Mouse (Mus musculus) MEL (cell line): Measurements from ENCODE around the gene Kcnc2. TPM values are rescaled to one million over a fixed set of nuclear protein-coding genes. Genes with fewer than 3 reads are reported as not detected.

Source experiments
- DNase-seq: peaks from one replicate; pipeline ENCODE4 v3.0.0; 2011; ENCODE audit warnings: low read depth, low spot score
- H3K27ac ChIP-seq: 2 replicates; pipeline ENCODE4 v1.5.1; 2012; ENCODE audit warnings: low read depth, mild to moderate bottlenecking, control low read depth, low read length, moderate library complexity; ENCODE audit not compliant: control insufficient read depth
- H3K27me3 ChIP-seq, 2 experiments: fragments of 150-350 bp in 1 of 2; sonication (generic) in 1 of 2; 2 replicates each; pipeline ENCODE4 v1.6.1; 2012; ENCODE audit warnings: low read length in 2 of 2, mild to moderate bottlenecking in 2 of 2, improper control_type of control experiment in 1 of 2, moderate library complexity in 1 of 2; ENCODE audit not compliant: insufficient read depth in 2 of 2, control insufficient read depth in 1 of 2
- H3K36me3 ChIP-seq, 2 experiments: 2 replicates each; pipeline ENCODE4 v1.6.1; 2012 to 2014; ENCODE audit warnings: low read length in 2 of 2, improper control_type of control experiment in 1 of 2, inconsistent platforms in 1 of 2, mild to moderate bottlenecking in 1 of 2; ENCODE audit not compliant: insufficient read depth in 2 of 2, control insufficient read depth in 1 of 2
- H3K4me1 ChIP-seq, 2 experiments: fragments of 150-350 bp in 1 of 2; sonication (generic) in 1 of 2; 2 replicates each; pipeline ENCODE4 v1.6.1; 2012; ENCODE audit warnings: low read length in 2 of 2, improper control_type of control experiment in 1 of 2, mild to moderate bottlenecking in 1 of 2; ENCODE audit not compliant: insufficient read depth in 2 of 2, control insufficient read depth in 1 of 2
- H3K4me3 ChIP-seq, 2 experiments: fragments of 150-350 bp in 1 of 2; sonication (generic) in 1 of 2; 2 replicates each; pipeline ENCODE4 v1.5.1; 2012; ENCODE audit warnings: low read depth in 2 of 2, low read length in 2 of 2, mild to moderate bottlenecking in 2 of 2, moderate library complexity in 2 of 2, control low read depth in 1 of 2, improper control_type of control experiment in 1 of 2; ENCODE audit not compliant: control insufficient read depth in 1 of 2, insufficient read depth in 1 of 2
- H3K79me2 ChIP-seq: 2 replicates; pipeline ENCODE4 v1.6.1; 2012; ENCODE audit warnings: mild to moderate bottlenecking, low read length, moderate library complexity; ENCODE audit not compliant: control insufficient read depth, poor library complexity, insufficient read depth
- H3K9ac ChIP-seq: 2 replicates; pipeline ENCODE4 v1.6.1; 2012; ENCODE audit warnings: low read depth, mild to moderate bottlenecking, control low read depth, low read length, moderate library complexity; ENCODE audit not compliant: control insufficient read depth, poor library complexity, severe bottlenecking
- H3K9me3 ChIP-seq: fragments of 150-350 bp; sonication (generic); replicated peaks from 2 replicates; pipeline ENCODE4 v1.6.1; 2012; ENCODE audit warnings: mild to moderate bottlenecking, low read length, improper control_type of control experiment, moderate library complexity; ENCODE audit not compliant: insufficient read depth
- E2F4 ChIP-seq: IDR thresholded peaks from 2 replicates; pipeline ENCODE4 v1.6.1; 2011; ENCODE audit warnings: low read depth, low read length, improper control_type of control experiment, borderline replicate concordance
- ELF1 ChIP-seq: IDR thresholded peaks from 2 replicates; pipeline ENCODE4 v1.6.1; 2014; ENCODE audit warnings: low read depth, mild to moderate bottlenecking, inconsistent platforms, low read length, improper control_type of control experiment, moderate library complexity
- GABPA ChIP-seq: IDR thresholded peaks from 2 replicates; pipeline ENCODE4 v1.6.1; 2012; ENCODE audit warnings: low read depth, mild to moderate bottlenecking, inconsistent platforms, low read length, improper control_type of control experiment, moderate library complexity
- HCFC1 ChIP-seq: IDR thresholded peaks from 2 replicates; pipeline ENCODE4 v1.6.1; 2012; ENCODE audit warnings: low read depth, mild to moderate bottlenecking, inconsistent platforms, low read length, improper control_type of control experiment, moderate library complexity
- KAT2A ChIP-seq: conservative IDR thresholded peaks from 2 replicates; pipeline ENCODE4 v1.6.1; 2012; ENCODE audit warnings: low read depth, low read length, improper control_type of control experiment, inconsistent platforms
- MAX ChIP-seq: IDR thresholded peaks from 2 replicates; pipeline ENCODE4 v1.6.1; 2011; ENCODE audit warnings: low read length, improper control_type of control experiment
- MAZ ChIP-seq: IDR thresholded peaks from 2 replicates; pipeline ENCODE4 v1.6.1; 2012; ENCODE audit warnings: low read depth, mild to moderate bottlenecking, inconsistent platforms, low read length, improper control_type of control experiment
- MEF2A ChIP-seq: IDR thresholded peaks from 2 replicates; pipeline ENCODE4 v1.6.1; 2014; ENCODE audit warnings: low read depth, mild to moderate bottlenecking, inconsistent platforms, low read length, improper control_type of control experiment; ENCODE audit not compliant: poor library complexity, insufficient replicate concordance, severe bottlenecking; ENCODE audit errors: extremely low read depth
- MYC ChIP-seq: IDR thresholded peaks from 2 replicates; pipeline ENCODE4 v1.6.1; 2011; ENCODE audit warnings: low read depth, mild to moderate bottlenecking, low read length, improper control_type of control experiment, moderate library complexity
- POLR2A ChIP-seq, 2 experiments: IDR thresholded peaks; 2 replicates each; pipeline ENCODE4 v1.6.1; 2011 to 2012; ENCODE audit warnings: low read length in 2 of 2, mild to moderate bottlenecking in 2 of 2, control low read depth in 1 of 2, improper control_type of control experiment in 1 of 2, low read depth in 1 of 2, moderate library complexity in 1 of 2; ENCODE audit not compliant: control insufficient read depth in 1 of 2, insufficient read depth in 1 of 2, poor library complexity in 1 of 2
- POLR2AphosphoS2 ChIP-seq: IDR thresholded peaks from 2 replicates; pipeline ENCODE4 v1.6.1; 2011; ENCODE audit warnings: low read length, improper control_type of control experiment
- POLR2AphosphoS5 ChIP-seq: IDR thresholded peaks from 2 replicates; pipeline ENCODE4 v1.6.1; 2012; ENCODE audit warnings: low read depth, borderline replicate concordance, mild to moderate bottlenecking, inconsistent platforms, low read length, moderate library complexity, mixed read lengths
- RCOR1 ChIP-seq: IDR thresholded peaks from 2 replicates; pipeline ENCODE4 v1.6.1; 2012; ENCODE audit warnings: low read depth, mild to moderate bottlenecking, inconsistent platforms, low read length, improper control_type of control experiment
- TCF12 ChIP-seq: IDR thresholded peaks from 2 replicates; pipeline ENCODE4 v1.6.1; 2014; ENCODE audit warnings: low read depth, mild to moderate bottlenecking, inconsistent platforms, low read length, improper control_type of control experiment, moderate library complexity
- ZNF384 ChIP-seq: IDR thresholded peaks from 2 replicates; pipeline ENCODE4 v1.6.1; 2012; ENCODE audit warnings: low read depth, mild to moderate bottlenecking, inconsistent platforms, low read length, improper control_type of control experiment
- polyA plus RNA-seq, 2 experiments: library from polyadenylated mRNA; stranded (reverse) in 1 of 2; unstranded in 1 of 2; fragments of >175 nt in 1 of 2; fragments of >200 nt in 1 of 2; gene quantifications; 2 replicates each; pipeline versions ENCODE4 v1.2.1 to v1.2.4; 2012; ENCODE audit warnings: low replicate concordance in 2 of 2, low read depth in 1 of 2; ENCODE audit not compliant: insufficient read length in 2 of 2, insufficient read depth in 1 of 2, missing spikeins in 1 of 2
- total RNA-seq: library from RNA; depleted of rRNA; stranded (reverse); fragments of 300-350 nt; gene quantifications from 2 replicates; pipeline ENCODE4 v1.2.3, GENCODE M21; 2012

The Kcnc2 gene
- total and polyA plus RNA-seq, 3 experiments: not detected

GRCm38 (mm10) chr10:112481461-112481860, 210.5 kb downstream of the Kcnc2 start:
- Histone ChIP-seq H3K4me3 (no peak overlapping the region), H3K27me3 (no peaks in the 10 kb centered on the region), H3K4me1 (no peaks in the 10 kb centered on the region), H3K27ac (no peak overlapping the region), H3K36me3 (no peaks in the 10 kb centered on the region), H3K9me3 (no peaks in the 10 kb centered on the region), H3K9ac (no peak overlapping the region), H3K79me2 (no peaks in the 10 kb centered on the region)
- no peak for DNase-seq
- TF ChIP-seq POLR2AphosphoS5: no peak
- TF ChIP-seq HCFC1: no peak
- no peak for TF ChIP-seq MYC
- TF ChIP-seq MAZ: no peak
- TF ChIP-seq POLR2A (IDR thresholded peaks at IDR 0.05; ENCODE audit: control insufficient read depth in 1 of 2, insufficient read depth in 1 of 2, low read depth in 1 of 2, low read length in 2 of 2, poor library complexity in 1 of 2): no peak
- TF ChIP-seq ZNF384: no peak
- no peak for TF ChIP-seq RCOR1
- TF ChIP-seq E2F4: no peak
- TF ChIP-seq ELF1: no peak
- TF ChIP-seq KAT2A: no peak
- TF ChIP-seq TCF12: no peak
- no peak for TF ChIP-seq POLR2AphosphoS2
- TF ChIP-seq MEF2A: no peak
- no peak for TF ChIP-seq MAX

GRCm38 (mm10) chr10:112481921-112482607, 211.1 kb downstream of the Kcnc2 start:
- no peak for TF ChIP-seq GABPA
- DNase-seq: no peak
- Histone ChIP-seq H3K9me3 (no peaks in the 10 kb centered on the region), H3K27me3 (no peaks in the 10 kb centered on the region), H3K79me2 (no peaks in the 10 kb centered on the region), H3K4me3 (no peak overlapping the region), H3K9ac (no peak overlapping the region), H3K36me3 (no peaks in the 10 kb centered on the region), H3K4me1 (no peaks in the 10 kb centered on the region), H3K27ac (no peak overlapping the region)
